Mouse (Mus musculus): ENCODE data around the gene Ncam1.

Ncam1 gene

GRCm38 (mm10) chr9:49622928-49623676 is 175.6 kb downstream of the Ncam1 start:
- DNase-seq (ENCODE audit: low read depth, low spot score) = no peak

DNA sequence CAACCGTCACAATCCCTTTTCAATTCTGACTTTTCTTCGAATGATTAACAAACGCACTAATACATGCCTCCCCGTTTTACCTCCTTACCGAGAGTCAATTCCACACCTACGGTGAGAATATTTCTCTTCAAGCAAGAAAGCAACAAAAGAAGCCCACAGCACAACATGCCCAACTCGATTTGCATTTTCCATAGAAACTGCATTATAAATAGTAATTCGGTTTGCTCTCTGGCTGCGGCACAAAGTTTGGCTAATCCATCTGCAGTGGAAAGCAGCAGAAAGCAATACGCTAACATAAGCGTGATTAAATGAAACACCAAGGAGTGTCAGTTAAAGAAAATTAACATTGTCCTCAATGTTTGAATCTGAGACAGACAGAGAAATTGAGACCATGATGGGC is 177.0 kb downstream of the Ncam1 start:
- no peak for DNase-seq (ENCODE audit: low read depth, low spot score)

DNA sequence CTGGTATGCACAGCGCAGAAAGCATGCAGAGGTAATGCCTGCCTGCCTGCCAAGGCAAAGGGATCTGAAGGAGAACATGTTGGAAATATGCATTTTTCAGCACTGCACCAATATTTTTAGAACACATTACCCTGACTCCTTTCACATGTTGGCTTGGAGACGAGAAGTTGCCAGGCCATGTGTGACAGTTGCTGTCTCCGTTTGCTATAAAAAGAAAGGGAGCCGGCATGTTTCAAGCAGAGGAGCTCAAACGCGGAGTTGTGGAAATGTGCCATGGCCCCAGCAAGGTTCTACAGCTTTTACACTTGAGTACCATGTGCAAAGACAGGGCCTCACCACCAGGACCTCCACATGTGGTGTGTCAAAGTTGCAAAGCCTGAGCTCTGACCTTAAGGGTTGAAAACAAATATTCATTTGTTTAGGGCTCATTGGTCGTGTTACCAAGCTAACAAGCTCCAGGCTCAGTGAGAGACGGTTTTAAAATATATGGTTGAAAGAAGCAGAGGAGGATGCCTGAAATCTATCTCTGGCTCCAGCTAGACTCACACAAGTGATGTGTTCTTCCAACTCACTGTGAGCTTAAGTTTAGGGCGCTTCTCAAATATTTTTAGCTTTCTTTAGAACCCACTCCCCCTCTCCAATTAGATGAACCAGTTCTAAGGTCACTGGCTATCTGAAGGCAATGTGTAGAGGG is 179.9 kb downstream of the Ncam1 start:
- no peak for DNase-seq (ENCODE audit: low read depth, low spot score)

- no peak for DNase-seq (ENCODE audit: low read depth, low spot score)
These were observed 180.5 kb downstream of the Ncam1 start for GRCm38 (mm10) chr9:49618266-49618665.

DNA sequence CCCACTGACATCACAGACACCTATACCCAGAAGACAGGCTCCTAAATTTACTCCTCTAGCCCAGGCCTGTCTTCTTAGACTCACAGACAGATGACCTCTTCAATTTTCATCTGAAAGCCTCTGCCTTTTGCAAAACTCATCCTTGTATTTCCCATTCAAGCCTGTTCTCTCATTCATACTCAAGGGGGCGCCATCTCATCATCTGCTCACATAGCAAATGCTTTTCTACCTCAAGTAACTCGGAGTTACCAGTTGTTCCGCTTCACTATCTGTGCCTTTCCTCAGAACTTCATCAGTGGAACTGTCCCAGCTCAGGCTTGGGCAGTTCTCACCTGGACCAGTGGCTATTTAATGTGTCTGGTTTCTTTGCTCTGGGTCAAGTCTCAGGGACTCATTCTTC is 181.5 kb downstream of the Ncam1 start:
- DNase-seq (ENCODE audit: low read depth, low spot score) = no peak

DNA sequence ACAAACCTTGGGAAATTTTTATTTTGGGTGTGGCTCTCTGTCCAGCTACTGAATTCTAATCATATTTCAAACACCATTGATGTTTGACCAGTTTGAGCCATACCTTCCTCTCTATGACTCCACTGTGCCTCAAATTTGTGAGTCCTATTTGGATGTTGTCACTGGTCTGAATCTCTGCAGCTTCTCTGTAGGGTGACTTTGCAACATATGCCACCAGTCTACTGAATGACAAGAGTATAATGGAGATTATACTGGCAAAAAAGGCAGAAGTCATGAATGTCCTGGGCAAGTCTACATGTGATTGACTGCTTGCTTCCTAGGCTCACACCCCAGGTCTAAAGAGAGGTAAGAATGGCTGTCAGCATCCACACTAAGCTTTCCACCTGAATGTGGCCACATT is 186.3 kb downstream of the Ncam1 start:
- DNase-seq (ENCODE audit: low read depth, low spot score) = no peak

- no peak for DNase-seq (ENCODE audit: low read depth, low spot score)
These were observed 190.5 kb downstream of the Ncam1 start for GRCm38 (mm10) chr9:49608191-49608590.

DNA sequence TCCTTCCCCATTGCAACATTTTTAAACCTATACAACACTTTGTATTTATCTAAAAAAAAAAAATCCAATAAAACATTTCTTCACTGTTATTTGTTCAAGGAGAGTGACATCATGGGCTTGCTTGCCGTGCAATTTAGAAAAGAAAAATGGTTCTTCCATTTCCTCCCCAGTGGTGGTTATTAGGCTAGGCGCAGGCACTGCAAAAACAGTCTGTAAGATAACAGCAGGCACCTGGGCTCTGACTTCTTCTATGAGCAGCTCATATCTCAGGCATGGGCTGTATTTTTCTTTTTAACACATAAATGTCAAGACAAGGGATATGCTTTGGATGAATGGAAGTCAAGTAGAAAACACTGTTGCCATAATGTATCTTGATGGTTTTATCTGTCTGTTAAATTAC is 192.0 kb downstream of the Ncam1 start:
- DNase-seq (ENCODE audit: low read depth, low spot score) = no peak

- no peak for DNase-seq (ENCODE audit: low read depth, low spot score)
These were observed 192.4 kb downstream of the Ncam1 start for GRCm38 (mm10) chr9:49606317-49606716.

- DNase-seq (ENCODE audit: low read depth, low spot score) = no peak
These were observed 192.9 kb downstream of the Ncam1 start for GRCm38 (mm10) chr9:49605791-49606190.

DNA sequence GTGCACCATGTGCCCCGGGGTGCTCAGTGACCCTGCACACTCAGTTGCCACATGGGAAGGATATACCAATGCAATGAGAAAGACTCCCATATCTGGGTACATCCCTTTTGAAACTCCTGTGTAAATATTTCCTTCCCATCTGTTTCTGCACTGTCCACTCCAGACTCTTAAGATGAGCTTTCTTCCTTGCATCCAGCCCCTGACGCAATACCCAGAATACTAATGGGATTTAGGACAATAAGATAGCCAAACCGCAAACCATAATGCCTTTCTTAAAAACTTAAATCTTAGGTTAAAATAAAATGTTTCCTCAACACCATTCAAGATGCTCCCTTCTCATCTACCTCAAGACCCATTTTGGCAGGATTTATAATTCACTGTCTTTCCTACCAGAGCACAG is 193.4 kb downstream of the Ncam1 start:
- DNase-seq (ENCODE audit: low read depth, low spot score) = no peak

GRCm38 (mm10) chr9:49601215-49601614 is 197.5 kb downstream of the Ncam1 start:
- DNase-seq (ENCODE audit: low read depth, low spot score) = no peak

DNA sequence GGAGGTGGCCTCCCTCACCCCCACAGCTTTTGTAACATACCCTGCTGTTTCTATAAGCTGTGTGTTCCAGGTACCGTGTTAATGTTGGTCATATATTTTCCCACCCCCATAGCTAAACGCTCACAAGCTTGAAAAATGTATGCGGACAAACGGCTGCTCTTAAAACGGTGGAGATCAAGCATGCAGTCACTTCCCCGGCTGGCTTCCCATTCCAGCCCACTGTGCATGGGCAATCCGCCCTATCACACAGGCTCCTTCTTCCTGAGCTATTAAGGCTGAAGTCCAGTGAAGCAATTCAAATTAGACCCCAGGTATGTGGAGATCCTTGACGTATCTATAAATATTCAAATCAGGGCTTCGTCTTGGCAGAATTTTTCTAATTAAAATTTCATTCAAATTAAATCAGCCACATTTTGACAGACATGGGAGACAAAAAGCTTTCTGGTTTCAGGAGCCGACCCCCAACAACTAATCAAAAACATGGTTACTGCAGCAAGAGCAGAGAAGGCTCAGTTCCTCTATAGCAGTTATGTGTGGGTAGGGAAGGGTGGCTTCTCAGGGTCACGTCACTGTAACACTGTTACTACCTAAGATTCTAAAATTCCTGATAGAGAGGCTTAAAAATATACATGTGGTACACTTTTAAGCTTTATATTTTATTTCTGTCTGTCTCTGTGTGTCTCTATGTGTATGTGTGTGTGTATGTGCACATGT is 202.9 kb downstream of the Ncam1 start:
- no peak for DNase-seq (ENCODE audit: low read depth, low spot score)

DNA sequence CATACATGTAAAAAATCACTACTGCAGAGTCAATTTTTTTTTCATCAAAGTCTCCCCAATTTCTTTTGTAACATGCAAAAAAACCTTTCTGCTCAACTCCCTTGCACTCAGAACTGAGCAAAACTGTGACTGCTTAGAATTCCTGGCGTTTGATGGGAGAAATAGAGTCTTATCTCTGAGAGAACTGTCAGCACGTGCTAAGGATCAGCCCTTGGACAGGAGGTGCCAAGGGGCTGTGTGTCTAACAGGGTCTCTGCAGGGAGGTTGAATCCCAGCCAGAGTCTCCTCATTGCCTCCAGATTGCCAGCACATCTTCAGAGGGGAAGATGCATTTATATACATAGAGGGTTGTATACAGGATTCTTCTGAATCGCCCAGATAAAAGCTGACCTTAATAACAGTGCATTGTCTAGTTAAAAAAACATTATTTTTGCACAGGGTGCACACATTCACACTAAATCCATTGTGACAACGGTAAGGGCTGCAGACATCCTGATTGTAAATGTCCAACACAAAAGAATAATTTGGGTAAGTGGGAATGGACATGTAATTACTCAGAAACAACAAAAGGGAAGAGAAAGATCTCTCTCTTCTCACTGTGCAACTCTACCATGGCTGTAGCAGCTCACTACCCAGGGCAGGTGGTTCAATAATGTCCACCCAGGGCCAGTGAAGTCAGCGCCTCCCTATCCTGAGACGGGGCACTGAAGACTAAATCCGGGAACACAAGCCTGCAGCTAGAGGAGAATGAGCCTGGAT is 203.7 kb downstream of the Ncam1 start:
- DNase-seq (ENCODE audit: low read depth, low spot score) = no peak

DNA sequence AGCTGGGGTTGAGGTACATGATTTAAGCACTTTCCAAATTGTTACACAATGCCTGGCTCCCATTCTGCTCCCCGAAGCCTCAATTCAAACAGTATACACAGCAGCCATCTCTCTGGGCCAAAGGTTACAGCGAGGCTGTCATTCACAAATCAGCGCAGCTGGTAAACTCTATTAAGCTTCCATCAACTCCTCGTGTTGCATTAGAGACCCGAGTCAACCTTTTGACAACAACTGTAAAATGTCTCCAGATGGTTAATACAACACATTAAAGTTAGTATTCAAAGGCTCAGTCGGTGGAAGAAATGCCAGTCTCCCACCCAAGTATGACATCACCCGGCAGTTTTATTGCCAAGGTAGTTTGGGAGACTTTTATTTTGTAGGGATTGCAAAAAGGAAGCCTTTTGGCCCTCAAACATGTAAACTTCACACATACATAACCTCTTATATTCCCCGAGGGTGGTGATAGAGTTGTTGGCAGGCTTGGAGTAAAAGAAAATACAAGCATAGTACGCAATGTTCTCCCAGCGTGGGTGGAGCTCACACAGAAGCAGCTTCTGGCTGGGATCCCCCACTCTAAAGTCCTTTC is 204.7 kb downstream of the Ncam1 start:
- DNase-seq (ENCODE audit: low read depth, low spot score) = no peak

GRCm38 (mm10) chr9:49592006-49592405 is 206.7 kb downstream of the Ncam1 start:
- no peak for DNase-seq (ENCODE audit: low read depth, low spot score)

DNA sequence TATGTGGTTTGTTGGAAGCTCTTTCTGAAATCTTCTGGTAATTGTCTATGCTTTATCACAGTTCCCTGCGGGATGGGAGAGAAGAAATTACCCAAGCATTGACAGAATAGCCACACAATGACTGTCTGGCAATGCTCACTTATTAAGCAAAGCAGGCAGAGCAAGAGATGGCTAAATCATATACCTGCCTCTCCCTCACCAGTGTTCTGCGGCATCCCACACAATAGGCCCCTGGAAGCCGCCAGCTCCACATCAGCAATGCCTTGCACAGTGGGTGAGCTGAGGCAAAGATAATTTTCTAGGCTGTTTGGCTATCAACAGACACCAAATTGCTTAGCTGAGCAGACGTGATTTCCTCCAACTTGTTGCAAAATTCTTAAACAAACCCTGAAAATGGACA is 208.5 kb downstream of the Ncam1 start:
- DNase-seq (ENCODE audit: low read depth, low spot score) = no peak

DNA sequence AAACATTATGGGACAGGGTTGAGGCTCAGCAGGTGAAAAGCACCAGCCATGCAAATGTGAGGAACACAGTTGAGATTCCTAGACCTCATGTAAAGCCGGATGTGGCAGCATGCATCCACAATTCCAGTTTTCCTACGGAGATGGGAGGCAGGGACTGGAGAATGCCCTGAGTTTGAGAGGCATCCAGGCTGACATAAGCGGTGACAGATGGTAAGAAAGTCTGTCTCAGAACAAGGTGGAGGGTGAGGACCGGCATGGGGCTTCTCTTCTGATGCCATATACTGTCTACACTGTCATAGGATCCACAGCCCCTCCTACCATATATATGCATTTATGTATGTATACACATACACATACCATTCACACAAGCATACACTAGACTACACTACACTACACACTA is 221.6 kb downstream of the Ncam1 start:
- DNase-seq (ENCODE audit: low read depth, low spot score) = no peak

- no peak for DNase-seq (ENCODE audit: low read depth, low spot score)
These were observed 226.8 kb downstream of the Ncam1 start for GRCm38 (mm10) chr9:49571695-49572510.

Data from embryo, embryonic 11.5 days (tissue).